Mouse (Mus musculus) natural killer cell, adult 2 months (primary cell): ENCODE results near the gene Kif22.

Experiments used
- DNase-seq, 2 experiments: peaks; one replicate each; pipeline ENCODE4 v3.0.0; 2022; ENCODE audit warnings: low spot score in 2 of 2

Kif22 gene

GRCm38 (mm10) chr7:126984667-126985444 lies 57.4 kb downstream of the Kif22 start:
- DNase-seq, result no peak

DNA sequence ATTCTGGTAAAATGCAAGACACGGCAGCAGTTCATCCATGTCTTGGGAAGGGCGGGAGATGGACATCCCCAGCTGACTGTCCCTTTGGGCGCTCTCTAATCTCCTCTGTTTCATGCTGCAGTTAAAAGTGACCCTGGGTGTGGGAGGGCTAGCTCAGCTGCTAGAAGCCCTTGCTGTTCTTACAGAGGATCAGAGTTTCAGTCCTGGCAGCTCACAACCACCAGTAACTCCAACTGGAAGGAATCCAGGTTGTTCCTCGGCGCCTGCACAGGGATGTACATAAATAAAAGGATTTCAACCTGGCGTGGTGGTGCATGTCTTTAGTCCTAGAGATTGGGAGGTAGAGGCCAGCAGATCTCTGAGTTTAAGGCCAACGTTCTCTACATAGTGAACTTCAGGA lies 59.2 kb downstream of the Kif22 start:
- no peak for DNase-seq

DNA sequence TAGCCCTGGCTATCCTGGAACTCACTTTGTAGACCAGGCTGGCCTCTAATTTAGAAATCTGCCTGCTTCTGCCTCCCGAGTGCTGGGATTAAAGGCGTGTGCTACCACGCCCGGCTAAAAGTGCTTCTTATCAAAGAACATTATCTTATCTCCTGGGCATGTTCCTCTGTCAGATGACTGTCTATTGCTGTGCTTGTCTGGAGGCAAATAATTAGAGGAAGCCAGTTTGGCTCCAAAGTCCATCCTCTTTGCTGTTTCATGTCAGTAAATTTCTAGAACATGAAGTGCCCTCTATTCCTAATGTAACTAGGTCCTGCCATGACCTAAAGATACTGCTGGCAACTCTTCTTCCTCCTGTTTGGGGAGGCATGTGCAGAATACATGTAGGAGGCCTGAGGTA lies 60.2 kb downstream of the Kif22 start:
- no peak for DNase-seq

DNA sequence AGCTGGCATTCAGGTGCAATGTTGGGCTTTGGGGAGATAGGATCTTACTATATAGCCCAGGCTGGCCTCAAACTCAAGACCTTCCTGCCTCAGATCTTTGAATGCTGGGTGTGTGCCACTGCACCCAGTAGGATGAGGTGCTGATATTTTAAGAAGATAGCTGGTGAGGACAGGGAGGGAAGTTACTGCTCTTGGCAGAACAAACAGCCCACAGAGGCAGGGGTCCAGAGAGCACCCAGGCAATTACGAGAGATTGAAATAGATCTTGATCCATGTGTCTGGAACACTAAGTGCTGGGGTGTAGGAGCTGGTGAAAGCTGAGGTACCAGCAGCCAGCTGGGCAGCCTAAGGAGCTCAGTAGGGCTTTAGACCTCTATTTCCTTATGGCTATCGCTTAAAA lies 60.7 kb downstream of the Kif22 start:
- no peak for DNase-seq

GRCm38 (mm10) chr7:126978841-126979240 lies 63.4 kb downstream of the Kif22 start:
- no peak for DNase-seq
